Mouse (Mus musculus) gastrocnemius, postnatal 36 days (tissue): ENCODE data around the gene 2410002F23Rik. TPM values are rescaled to one million over a fixed set of nuclear protein-coding genes. Genes with fewer than 3 reads are reported as not detected.
"Not testable (repeated sequence)": the region's sequence is repeated elsewhere in the genome, so short reads cannot be mapped to it uniquely, and the experiment has no call there.

Experiments used
- DNase-seq, 2 experiments: peaks; one replicate each; pipeline ENCODE4 v3.0.0; 2022
- intact Hi-C: fragments of 180-260 bp; cut with DNase I; formaldehyde crosslinking; loops from one replicate; pipeline ENCODE4 v1.15.1; 2025
- total RNA-seq, 2 experiments: library from RNA; stranded (reverse); gene quantifications; 2 replicates each; pipeline ENCODE4 v1.2.3; 2021

The 2410002F23Rik gene
- total RNA-seq, 2 experiments from 2014 or later, result 6.3 to 8.2 TPM

- no peak for DNase-seq
- intact Hi-C loops, result loop anchor here (5.0 to 10.0 kb wide), 2 partner anchors 54 to 227 kb away; partner anchors contain the start of gene Shank1
Measured at GRCm38 (mm10) chr7:44260410-44260809, 13.9 kb downstream of the 2410002F23Rik start.

DNA sequence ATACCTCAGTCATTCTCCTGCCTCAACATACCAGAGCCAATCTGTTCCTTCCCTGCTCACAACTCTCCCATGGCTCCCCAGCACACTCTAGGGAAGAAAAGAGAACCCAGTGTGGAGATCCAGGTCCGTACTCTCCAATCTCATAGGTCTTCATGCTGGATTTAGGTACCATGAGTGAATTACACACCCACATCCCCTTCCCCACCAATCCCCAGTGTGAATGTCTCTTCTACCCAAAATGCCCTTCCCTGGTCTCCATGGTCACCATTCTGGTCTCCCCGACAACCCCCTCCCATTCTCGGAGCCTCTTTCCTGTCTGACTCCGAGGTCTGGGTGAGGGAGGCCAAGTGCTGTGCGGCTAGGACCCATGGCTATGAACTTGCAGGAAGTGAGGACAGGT, 14.6 kb downstream of the 2410002F23Rik start, which contains the start of gene Gm15517:
Gm15517 (plus strand) TSS at position 301 of the 400 bp plus-strand sequence.
- no peak for DNase-seq
- intact Hi-C loops, result loop anchor here (5.0 to 10.0 kb wide), 2 partner anchors 54 to 226 kb away; partner anchors contain the start of gene Shank1

DNA sequence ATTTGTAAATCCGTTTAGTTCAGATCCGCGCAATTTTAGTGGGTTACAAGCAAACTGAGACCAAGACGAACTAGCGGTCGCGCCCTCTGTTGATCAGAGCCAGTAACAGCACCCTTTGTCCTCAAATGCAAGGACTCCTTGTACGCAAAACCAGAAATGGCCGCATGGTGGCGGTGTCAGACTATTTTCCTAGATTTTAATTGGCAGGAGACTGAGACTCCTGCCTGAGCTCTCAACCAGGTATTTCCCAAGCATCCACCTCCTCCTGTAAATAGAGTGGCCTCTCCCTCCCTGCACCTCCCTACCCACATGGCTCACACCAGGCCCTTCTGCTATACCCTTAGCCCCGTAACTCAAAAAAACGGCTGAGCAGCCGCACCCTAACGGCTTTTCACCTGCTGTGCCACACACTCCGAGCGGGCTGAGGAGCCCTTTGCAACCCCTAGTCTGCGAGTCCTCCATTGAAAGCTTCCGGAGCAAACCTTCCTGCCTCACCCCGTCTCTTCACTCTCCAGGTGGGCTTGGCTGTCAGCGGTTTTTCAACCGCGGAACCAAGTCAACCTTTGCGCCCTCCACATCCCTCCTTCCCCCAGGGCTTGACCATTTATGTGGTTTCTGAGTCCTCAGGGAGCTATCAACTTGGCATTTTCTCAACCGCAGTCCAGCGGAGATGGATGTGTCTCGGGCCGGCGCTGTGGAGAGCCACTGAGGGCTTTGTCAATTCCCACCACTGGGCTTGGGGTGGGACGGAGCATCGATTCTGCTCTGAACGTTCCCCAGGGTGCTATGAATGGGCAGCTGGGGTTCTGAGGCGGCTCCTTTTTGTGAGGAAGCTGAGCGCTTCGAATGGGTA, 16.5 kb downstream of the 2410002F23Rik start:
- peak; percentile 86 to 93 for DNase-seq
- intact Hi-C loops, result loop anchor here (1.0 to 10.0 kb wide), 3 partner anchors 52 to 224 kb away; partner anchors contain the start of gene Shank1

DNA sequence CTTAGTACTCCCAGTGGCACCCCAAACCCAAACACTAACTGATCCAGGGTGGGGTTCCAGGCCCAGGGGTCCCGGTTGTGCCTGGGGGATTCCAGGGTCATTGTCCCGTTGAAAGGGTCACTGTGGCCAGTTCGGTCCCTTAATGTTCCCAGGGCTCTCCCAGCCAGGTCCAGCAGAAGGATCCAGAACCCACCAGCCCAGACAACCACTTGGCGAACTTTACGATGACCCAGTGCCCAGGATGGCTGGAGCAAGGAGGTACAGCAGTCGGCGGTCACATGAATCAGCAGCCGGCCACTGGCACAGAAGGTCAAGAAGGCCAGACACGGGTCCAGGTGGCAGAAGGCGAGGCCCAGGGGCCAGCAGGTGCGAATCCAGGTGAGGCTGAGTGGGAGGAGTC, 21.6 kb downstream of the 2410002F23Rik start:
- no peak for DNase-seq
- intact Hi-C loops, result loop anchor here (10.0 kb wide), 1 partner anchor 47 kb away; the partner anchor contains the start of gene Shank1

- intact Hi-C loops, result loop anchor here (10.0 kb wide), 1 partner anchor 45 kb away; the partner anchor contains the start of gene Shank1
- no peak for DNase-seq
Measured at GRCm38 (mm10) chr7:44269397-44269796, 22.9 kb downstream of the 2410002F23Rik start.

DNA sequence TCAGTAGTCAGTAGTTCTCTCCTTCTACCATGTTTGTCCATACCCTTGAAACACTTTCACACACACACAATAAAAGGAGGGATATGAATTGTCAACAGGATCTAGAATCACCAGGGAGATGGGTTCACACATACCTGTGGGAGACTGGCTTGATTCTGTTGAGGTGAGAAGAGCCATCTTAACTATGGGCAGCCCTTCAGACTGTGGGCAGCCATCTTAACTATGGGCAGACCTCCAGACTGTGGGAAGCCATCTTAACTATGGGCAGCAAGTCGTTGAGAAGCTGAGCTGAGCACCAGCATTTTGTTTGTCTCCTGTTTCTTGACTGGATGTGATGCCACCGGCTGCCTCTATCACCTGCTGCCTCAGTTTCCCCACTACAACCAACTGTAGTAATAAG, 24.8 kb downstream of the 2410002F23Rik start:
- DNase-seq, result no peak
- intact Hi-C loops, result loop anchor here (5.0 kb wide), 1 partner anchor 291 kb away; no protein-coding TSS in a partner anchor

- no peak for DNase-seq
- intact Hi-C loops, result loop anchor here (5.0 kb wide), 1 partner anchor 290 kb away; no protein-coding TSS in a partner anchor
Measured at GRCm38 (mm10) chr7:44272546-44272945, 26.0 kb downstream of the 2410002F23Rik start.

GRCm38 (mm10) chr7:44273446-44273845, 26.9 kb downstream of the 2410002F23Rik start:
- no peak for DNase-seq
- intact Hi-C loops, result loop anchor here (5.0 kb wide), 1 partner anchor 289 kb away; no protein-coding TSS in a partner anchor

DNA sequence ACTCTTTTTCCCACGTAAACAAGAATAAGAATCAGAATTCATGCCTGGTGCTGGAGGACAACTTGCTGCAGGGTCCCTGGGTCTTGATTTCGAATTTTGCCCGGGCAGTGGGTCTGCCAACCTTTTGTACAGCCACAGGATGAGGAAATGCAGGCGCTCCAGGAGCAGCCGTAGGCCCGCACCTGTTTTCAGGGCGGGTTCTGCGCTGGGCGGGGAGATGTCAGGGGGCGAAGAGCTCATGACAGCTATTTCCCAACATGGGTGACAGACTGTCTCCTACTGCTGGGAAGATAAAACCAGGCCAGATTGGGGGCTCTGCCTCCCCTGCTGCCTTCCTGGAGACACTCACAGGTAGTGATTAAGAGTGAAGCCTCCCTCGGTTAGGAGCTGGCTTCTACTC, 27.6 kb downstream of the 2410002F23Rik start:
- no peak for DNase-seq
- intact Hi-C loops, result loop anchor here (5.0 kb wide), 1 partner anchor 288 kb away; no protein-coding TSS in a partner anchor

DNA sequence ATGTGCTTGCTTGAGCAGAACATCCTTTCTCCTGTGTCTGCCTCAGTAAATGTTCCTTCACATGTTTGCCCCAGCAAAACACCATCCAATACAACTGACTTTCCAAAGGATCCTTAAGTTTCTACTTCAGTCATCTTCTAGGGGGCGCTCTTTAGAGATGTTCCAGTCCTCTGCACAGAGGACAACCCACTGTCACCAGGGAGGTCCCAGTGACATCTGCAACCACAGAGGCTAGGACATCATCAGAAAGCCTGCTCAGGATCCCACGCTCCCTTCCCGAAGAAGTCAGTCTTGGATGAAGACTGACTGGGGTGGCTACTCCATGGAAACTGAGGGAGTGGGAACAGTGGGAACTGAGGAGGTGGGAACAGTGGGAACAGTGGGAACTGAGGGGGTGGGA, 29.0 kb downstream of the 2410002F23Rik start:
- DNase-seq, result no peak
- intact Hi-C loops, result no loop called here

DNA sequence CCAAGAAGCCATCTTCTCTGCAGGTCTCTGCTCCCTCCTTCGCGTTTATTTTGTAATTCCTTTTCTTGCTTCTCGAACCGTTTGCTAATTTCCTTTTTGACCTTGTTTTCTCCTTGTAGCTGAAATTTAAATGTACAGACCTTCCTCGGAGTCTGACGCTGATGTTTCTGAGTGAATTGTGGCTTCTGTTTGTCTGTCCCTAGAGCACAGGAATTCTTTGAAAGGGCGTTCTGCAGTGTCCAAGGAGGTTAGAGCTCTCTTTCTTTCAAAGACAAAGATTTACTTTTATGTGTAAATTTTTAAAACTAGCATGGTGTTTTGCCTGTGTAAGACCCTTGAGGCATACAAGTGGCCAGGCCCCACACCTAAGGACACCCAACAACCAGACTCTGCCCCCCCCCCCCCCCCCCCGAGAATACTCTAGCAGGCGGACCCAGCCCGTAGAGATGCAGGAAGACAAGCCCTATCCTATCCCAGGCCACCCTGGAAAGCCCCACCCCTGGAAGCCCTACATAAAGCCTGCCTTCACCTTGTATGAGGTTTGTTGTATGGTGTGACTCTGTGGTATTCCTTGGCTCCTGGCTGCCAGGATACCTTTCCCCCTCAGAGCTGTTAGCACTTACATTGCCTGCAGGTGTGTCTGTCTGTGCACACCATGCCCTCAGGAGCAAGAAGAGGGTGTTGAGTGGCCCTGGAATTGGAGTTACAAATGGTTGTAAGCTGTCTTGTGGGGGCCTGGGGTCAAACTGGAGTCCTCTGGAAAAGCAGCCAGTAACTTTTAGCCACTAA, 30.1 kb downstream of the 2410002F23Rik start:
- intact Hi-C loops, result no loop called here

DNA sequence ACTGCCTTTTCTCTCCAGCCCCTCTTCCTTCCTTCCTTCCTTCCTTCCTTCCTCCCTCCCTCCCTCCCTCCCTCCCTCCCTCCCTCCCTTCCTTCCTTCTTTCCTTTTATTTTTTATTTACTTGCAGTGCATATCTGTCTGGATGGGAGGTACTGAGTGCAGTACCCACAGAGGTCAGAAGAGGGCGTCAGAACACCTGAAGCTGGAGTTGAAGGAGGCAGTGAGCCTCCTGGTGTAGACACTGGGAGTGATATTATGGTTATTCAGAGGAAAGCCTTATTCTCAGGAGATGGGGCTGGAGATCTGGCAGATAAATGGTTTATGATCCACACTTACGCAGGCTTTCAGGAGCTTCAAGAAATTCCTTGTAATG, 30.7 kb downstream of the 2410002F23Rik start:
- intact Hi-C loops, result no loop called here

More for the DNA sequence above, 30.1 kb downstream of the 2410002F23Rik start:
- no peak for DNase-seq

GRCm38 (mm10) chr7:44280959-44281358, 34.4 kb downstream of the 2410002F23Rik start:
- DNase-seq, result no peak
- intact Hi-C loops, result no loop called here

More for the DNA sequence above, 30.7 kb downstream of the 2410002F23Rik start:
- no peak for DNase-seq

- intact Hi-C loops, result no loop called here
- DNase-seq, result no peak
Measured at GRCm38 (mm10) chr7:44281586-44281985, 35.1 kb downstream of the 2410002F23Rik start.

- no peak for DNase-seq
- intact Hi-C loops, result no loop called here
Measured at GRCm38 (mm10) chr7:44287760-44288159, 41.2 kb downstream of the 2410002F23Rik start.

DNA sequence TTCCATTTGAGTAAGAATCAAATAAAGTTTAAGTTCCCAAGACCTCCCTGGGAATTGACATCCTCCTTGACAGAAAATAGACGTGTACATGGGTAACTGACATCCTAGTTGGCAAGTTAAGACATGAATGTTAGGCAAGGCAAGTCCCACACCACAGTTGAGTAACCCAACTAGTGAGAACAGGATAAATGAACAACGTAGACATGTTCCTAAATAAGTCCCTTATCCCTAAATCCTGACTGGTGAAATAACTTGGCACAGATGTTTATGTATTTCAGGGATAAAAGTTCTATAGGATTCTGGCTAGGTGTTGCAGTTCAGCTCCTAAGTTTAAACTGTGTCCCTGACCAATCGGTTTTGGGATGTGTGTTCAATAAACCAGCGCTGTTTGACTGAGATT, 44.5 kb downstream of the 2410002F23Rik start:
- intact Hi-C loops, result no loop called here
- DNase-seq, result no peak

DNA sequence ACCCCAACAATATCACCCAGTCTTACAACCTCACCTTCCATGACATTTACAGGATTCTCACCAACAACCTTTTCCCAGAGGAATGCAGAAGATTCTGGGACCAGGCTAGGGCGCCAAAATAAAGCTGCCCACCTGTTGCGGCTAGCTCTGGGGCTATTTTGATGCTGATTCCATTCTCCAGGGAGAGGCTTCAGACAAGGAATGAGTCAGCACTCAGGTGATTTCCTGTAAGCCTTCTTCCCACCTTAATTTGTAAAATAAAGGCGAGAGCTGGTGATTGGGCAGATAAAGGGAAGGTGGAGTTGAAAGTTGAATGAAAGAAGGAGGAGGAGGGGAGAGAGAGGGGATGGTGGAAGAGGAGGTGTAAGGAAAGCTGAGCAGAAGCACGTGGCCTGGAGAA, 44.9 kb downstream of the 2410002F23Rik start:
- DNase-seq, result no peak
- intact Hi-C loops, result no loop called here

DNA sequence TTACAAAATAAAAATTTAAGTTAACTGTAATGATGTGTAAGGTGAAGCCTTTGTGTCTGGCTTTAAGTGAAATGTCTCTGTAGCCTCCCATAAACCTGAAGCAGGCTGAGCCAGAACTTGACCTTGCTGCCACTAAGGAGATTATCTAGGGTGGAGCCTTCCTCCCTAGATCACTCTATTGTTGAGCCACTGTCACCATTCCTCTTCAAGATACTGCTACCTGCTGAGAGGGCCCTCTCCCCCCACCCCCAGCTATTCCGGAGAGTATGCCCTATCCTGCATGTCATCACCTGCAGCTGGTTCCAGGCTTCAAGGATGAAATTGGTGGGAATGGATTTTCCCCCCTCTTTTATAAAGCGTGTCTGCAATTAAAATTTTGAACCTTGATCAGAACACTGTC, 51.0 kb downstream of the 2410002F23Rik start:
- intact Hi-C loops, result not testable (repeated sequence)

More for the DNA sequence above, 51.0 kb downstream of the 2410002F23Rik start:
- not testable (repeated sequence) for DNase-seq
